Mouse (Mus musculus) CH12.LX (cell line): Measurements from ENCODE around the gene Itga9.

Source experiments
- CHD1 ChIP-seq: IDR thresholded peaks from 2 replicates; pipeline ENCODE4 v1.6.1; 2012; ENCODE audit warnings: low read depth, low read length, improper control_type of control experiment, inconsistent platforms
- CHD2 ChIP-seq: IDR thresholded peaks from 2 replicates; pipeline ENCODE4 v1.6.1; 2011; ENCODE audit warnings: low read length, improper control_type of control experiment
- CTCF ChIP-seq, 2 experiments: IDR thresholded peaks in 1 of 2; conservative IDR thresholded peaks in 1 of 2; 2 replicates each; pipeline ENCODE4 v1.5.1; 2011 to 2012; ENCODE audit warnings: low read depth in 2 of 2, low read length in 2 of 2, improper control_type of control experiment in 1 of 2, inconsistent platforms in 1 of 2, mild to moderate bottlenecking in 1 of 2, moderate library complexity in 1 of 2
- E2F4 ChIP-seq: IDR thresholded peaks from 2 replicates; pipeline ENCODE4 v1.6.1; 2011; ENCODE audit warnings: low read depth, low read length, improper control_type of control experiment; ENCODE audit not compliant: insufficient replicate concordance
- ELF1 ChIP-seq: IDR thresholded peaks from 2 replicates; pipeline ENCODE4 v1.6.1; 2014; ENCODE audit warnings: low read depth, mild to moderate bottlenecking, inconsistent platforms, low read length, improper control_type of control experiment
- EP300 ChIP-seq: IDR thresholded peaks from 2 replicates; pipeline ENCODE4 v1.6.1; 2011; ENCODE audit warnings: low read length, improper control_type of control experiment
- JUND ChIP-seq: conservative IDR thresholded peaks from 2 replicates; pipeline ENCODE4 v1.6.1; 2011; ENCODE audit warnings: low read depth, low read length, improper control_type of control experiment
- MAX ChIP-seq: IDR thresholded peaks from 2 replicates; pipeline ENCODE4 v1.6.1; 2011; ENCODE audit warnings: low read length, improper control_type of control experiment
- MAZ ChIP-seq: IDR thresholded peaks from 2 replicates; pipeline ENCODE4 v1.6.1; 2012; ENCODE audit warnings: low read depth, mild to moderate bottlenecking, inconsistent platforms, low read length, improper control_type of control experiment, moderate library complexity
- MEF2A ChIP-seq: IDR thresholded peaks from 2 replicates; pipeline ENCODE4 v1.6.1; 2014; ENCODE audit warnings: low read depth, mild to moderate bottlenecking, inconsistent platforms, low read length, improper control_type of control experiment, borderline replicate concordance
- PAX5 ChIP-seq: IDR thresholded peaks from 2 replicates; pipeline ENCODE4 v1.6.1; 2012; ENCODE audit warnings: low read length, inconsistent platforms, mixed read lengths
- POLR2A ChIP-seq: IDR thresholded peaks from 2 replicates; pipeline ENCODE4 v1.6.1; 2011; ENCODE audit warnings: low read depth, mild to moderate bottlenecking, improper control_type of control experiment, low read length
- POLR2AphosphoS2 ChIP-seq: IDR thresholded peaks from 2 replicates; pipeline ENCODE4 v1.6.1; 2011; ENCODE audit warnings: low read depth, low read length, improper control_type of control experiment
- ZKSCAN1 ChIP-seq: IDR thresholded peaks from 2 replicates; pipeline ENCODE4 v1.6.1; 2012; ENCODE audit warnings: low read depth, inconsistent platforms, low read length, improper control_type of control experiment, borderline replicate concordance

- TF ChIP-seq CHD2, result no peak
- no peak for TF ChIP-seq CTCF (conservative IDR thresholded peaks at IDR 0.05 in 1 of 2, IDR thresholded peaks at IDR 0.05 in 1 of 2; ENCODE audit: low read depth in 2 of 2, low read length in 2 of 2)
- TF ChIP-seq ZKSCAN1, result no peak
- no peak for TF ChIP-seq CHD1
- TF ChIP-seq POLR2AphosphoS2, result no peak
- no peak for TF ChIP-seq POLR2A
- no peak for TF ChIP-seq MAZ
- no peak for TF ChIP-seq MAX
- TF ChIP-seq JUND, result no peak
- no peak for TF ChIP-seq ELF1
- TF ChIP-seq E2F4, result no peak
- no peak for TF ChIP-seq PAX5
- no peak for TF ChIP-seq EP300
- no peak for TF ChIP-seq MEF2A
Measured at GRCm38 (mm10) chr9:118774676-118775075, 168.2 kb downstream of the Itga9 start.
